Mouse (Mus musculus) layer of hippocampus, adult 2 months (tissue): ENCODE measurements around the gene Mb. TPM values are rescaled to one million over a fixed set of nuclear protein-coding genes. Genes with fewer than 3 reads are reported as not detected.

Source experiments
- DNase-seq, 2 experiments: peaks; one replicate each; pipeline ENCODE4 v3.0.0; 2022; ENCODE audit warnings: low spot score in 2 of 2
- H3K27ac ChIP-seq: fragments of 200-600 bp; 2 replicates; pipeline ENCODE4 v1.8.1; 2022
- H3K4me3 ChIP-seq: fragments of 200-600 bp; 2 replicates; pipeline ENCODE4 v1.8.1; 2022; ENCODE audit warnings: mild to moderate bottlenecking
- CTCF ChIP-seq: fragments of 200-600 bp; conservative IDR thresholded peaks from 2 replicates; pipeline ENCODE4 v1.8.1; 2022; ENCODE audit warnings: antibody characterized with exemption, mild to moderate bottlenecking, moderate library complexity
- long read RNA-seq, 2 experiments: library from polyadenylated mRNA; stranded (forward); transcript quantifications; one replicate each; pipeline ENCODE4 v2.0.0; 2021; ENCODE audit warnings: borderline mapping rate in 2 of 2
- total RNA-seq, 2 experiments: library from RNA; stranded (reverse); gene quantifications; 2 replicates each; pipeline ENCODE4 v1.2.3; 2021

The Mb gene
- under 1 TPM in 1 of 2 experiments, not detected in 1; 0.49 TPM for total RNA-seq
- long read RNA-seq, experiment 1 = 0 reads
- long read RNA-seq, experiment 2 = 0 reads

- Histone ChIP-seq H3K27ac (no peak within 1 kb of the TSS), H3K4me3 (no peak within 1 kb of the TSS)
- no peak for TF ChIP-seq CTCF
- DNase-seq = no peak
These were observed at the start of gene Mb for GRCm38 (mm10) chr15:77050570-77050969. Gene Mb (minus strand): TSS chr15:77050670.

GRCm38 (mm10) chr15:77099756-77100155, 49.3 kb upstream of the Mb start:
- Histone ChIP-seq H3K4me3 (no peak overlapping the region), H3K27ac (peak overlapping the region; percentile 75)
- no peak for DNase-seq
- no peak for TF ChIP-seq CTCF

- peak overlapping the region; percentile 49 for H3K27ac ChIP-seq
- no peak overlapping the region for H3K4me3 ChIP-seq
These were observed 46.9 kb upstream of the Mb start for GRCm38 (mm10) chr15:77097358-77097757.

GRCm38 (mm10) chr15:77095216-77095615, 44.7 kb upstream of the Mb start:
- Histone ChIP-seq H3K27ac (no peak overlapping the region), H3K4me3 (no peak overlapping the region)
- no peak for TF ChIP-seq CTCF
- no peak for DNase-seq

More at GRCm38 (mm10) chr15:77097358-77097757, 46.9 kb upstream of the Mb start:
- DNase-seq = no peak
- no peak for TF ChIP-seq CTCF

GRCm38 (mm10) chr15:77094431-77094830, 44.0 kb upstream of the Mb start:
- no peak for TF ChIP-seq CTCF
- no peak for DNase-seq
- H3K4me3 ChIP-seq = no peak overlapping the region
- H3K27ac ChIP-seq = no peak overlapping the region

GRCm38 (mm10) chr15:77091394-77091793, 40.9 kb upstream of the Mb start:
- no peak overlapping the region for H3K4me3 ChIP-seq
- H3K27ac ChIP-seq = peak overlapping the region; percentile 66; the same call in 1 of the 2 replicates
- no peak for DNase-seq
- no peak for TF ChIP-seq CTCF

- no peak for TF ChIP-seq CTCF
- Histone ChIP-seq H3K27ac (peak overlapping the region; percentile 66), H3K4me3 (no peak overlapping the region)
- DNase-seq = no peak
These were observed 40.1 kb upstream of the Mb start for GRCm38 (mm10) chr15:77090531-77090930.

GRCm38 (mm10) chr15:77089249-77089648, 38.8 kb upstream of the Mb start:
- H3K27ac ChIP-seq = peak overlapping the region; percentile 66
- TF ChIP-seq CTCF = no peak
- H3K4me3 ChIP-seq = no peak overlapping the region
- no peak for DNase-seq

GRCm38 (mm10) chr15:77086488-77086887, 36.0 kb upstream of the Mb start:
- no peak for DNase-seq
- H3K4me3 ChIP-seq = no peak overlapping the region
- no peak overlapping the region for H3K27ac ChIP-seq
- no peak for TF ChIP-seq CTCF

- no peak for DNase-seq
- H3K27ac ChIP-seq = peak overlapping the region; percentile 29; the same call in 1 of the 2 replicates
- H3K4me3 ChIP-seq = no peak overlapping the region
- TF ChIP-seq CTCF = no peak
These were observed 35.3 kb upstream of the Mb start for GRCm38 (mm10) chr15:77085818-77086217.

- no peak overlapping the region for H3K4me3 ChIP-seq
- no peak for DNase-seq
- peak; percentile 19 for TF ChIP-seq CTCF
- peak overlapping the region; percentile 81 for H3K27ac ChIP-seq
These were observed 31.0 kb upstream of the Mb start for GRCm38 (mm10) chr15:77081454-77081853.

GRCm38 (mm10) chr15:77080684-77081254, 30.3 kb upstream of the Mb start:
- no peak for DNase-seq
- H3K4me3 ChIP-seq = no peak overlapping the region
- H3K27ac ChIP-seq = peak overlapping the region; percentile 81
- no peak for TF ChIP-seq CTCF

- no peak for TF ChIP-seq CTCF
- Histone ChIP-seq H3K4me3 (peak overlapping the region; percentile 30), H3K27ac (peak overlapping the region; percentile 81)
- DNase-seq = no peak
These were observed 29.5 kb upstream of the Mb start for GRCm38 (mm10) chr15:77079890-77080361.

- Histone ChIP-seq H3K27ac (peak overlapping the region; percentile 81), H3K4me3 (peak overlapping the region; percentile 30)
- TF ChIP-seq CTCF = no peak
- no peak for DNase-seq
These were observed 28.9 kb upstream of the Mb start for GRCm38 (mm10) chr15:77079256-77079822.
